Mouse (Mus musculus) liver, embryonic 14.5 days (tissue): ENCODE measurements around the gene Lrrc74b.

Experiments used
- CTCF ChIP-seq: IDR thresholded peaks from 2 replicates; pipeline ENCODE4 v1.5.1; 2016; ENCODE audit warnings: antibody characterized with exemption, low read depth, control low read depth
- EP300 ChIP-seq: IDR thresholded peaks from 2 replicates; pipeline ENCODE4 v1.6.1; 2016; ENCODE audit warnings: antibody characterized with exemption, low read depth

GRCm38 (mm10) chr16:17532676-17533329, 28.2 kb downstream of the Lrrc74b start:
- TF ChIP-seq EP300 = no peak
- TF ChIP-seq CTCF = no peak
